Mouse (Mus musculus): Measurements from ENCODE around the gene Gm30302. TPM values are rescaled to one million over a fixed set of nuclear protein-coding genes. Genes with fewer than 3 reads are reported as not detected.

Gene Gm30302
- 0.07 and 0.09 TPM in 2 replicates for polyA plus RNA-seq (2014; fragmentation: Nextera tagmentation; extraction: Ambion mirVana)

GRCm38 (mm10) chr13:49798901-49799300 is at the start of gene Gm30302:
Gene Gm30302 (minus strand): TSS chr13:49799001.
- H3K36me3 ChIP-seq (ENCODE audit: control insufficient read depth, insufficient read depth, low read length) = no peaks in the 10 kb centered on the region
- no peaks in the 10 kb centered on the region for H3K27me3 ChIP-seq (ENCODE audit: control insufficient read depth, insufficient read depth, low read length)
- no peak within 1 kb of the TSS for H3K4me2 ChIP-seq (ENCODE audit: low read length)
- H3K9me3 ChIP-seq (ENCODE audit: control insufficient read depth, low read length) = no peaks in the 10 kb centered on the region; the same call in 1 of the 2 replicates
- ATAC-seq (ENCODE audit: insufficient number of reproducible peaks, insufficient read depth, low FRiP score, low read depth) = no peak
- no peak within 1 kb of the TSS for H3K27ac ChIP-seq (replicated peaks in 1 of 2; ENCODE audit: control insufficient read depth in 1 of 2, insufficient read depth in 1 of 2, low read depth in 2 of 2, low read length in 2 of 2)
- H3K4me3 ChIP-seq (ENCODE audit: control insufficient read depth in 1 of 2, insufficient read depth in 1 of 2, low read depth in 1 of 2, low read length in 2 of 2) = no peak within 1 kb of the TSS
- no peaks in the 10 kb centered on the region for H3K4me1 ChIP-seq (ENCODE audit: control insufficient read depth in 2 of 2, insufficient read depth in 2 of 2, low read length in 2 of 2)
- WGBS = 64% methylated on average over 1 of the region's 1 CpGs
- H3K9ac ChIP-seq (ENCODE audit: low read length) = no peak within 1 kb of the TSS

- H3K9ac ChIP-seq (ENCODE audit: low read length) = no peak overlapping the region
- peak; percentile 68; the same call in 1 of the 2 replicates for ATAC-seq (ENCODE audit: insufficient number of reproducible peaks, insufficient read depth, low FRiP score, low read depth)
- H3K4me3 ChIP-seq (ENCODE audit: control insufficient read depth in 1 of 2, insufficient read depth in 1 of 2, low read depth in 1 of 2, low read length in 2 of 2) = no peak overlapping the region
- H3K4me1 ChIP-seq (ENCODE audit: control insufficient read depth in 2 of 2, insufficient read depth in 2 of 2, low read length in 2 of 2) = peaks cover 9% of the 10 kb centered on the region in 2 experiments; a peak in 3 of 4 replicates
- H3K27ac ChIP-seq (replicated peaks in 1 of 2; ENCODE audit: control insufficient read depth in 1 of 2, insufficient read depth in 1 of 2, low read depth in 2 of 2, low read length in 2 of 2) = no peak overlapping the region
- WGBS = 5% methylated on average over 3 of the region's 3 CpGs
- no peaks in the 10 kb centered on the region for H3K9me3 ChIP-seq (ENCODE audit: control insufficient read depth, low read length)
- no peak overlapping the region for H3K4me2 ChIP-seq (ENCODE audit: low read length)
- no peaks in the 10 kb centered on the region for H3K27me3 ChIP-seq (ENCODE audit: control insufficient read depth, insufficient read depth, low read length)
- no peaks in the 10 kb centered on the region for H3K36me3 ChIP-seq (ENCODE audit: control insufficient read depth, insufficient read depth, low read length)
Observed at GRCm38 (mm10) chr13:49846751-49847150, 48.0 kb upstream of the Gm30302 start.

GRCm38 (mm10) chr13:49846141-49846540 is 47.3 kb upstream of the Gm30302 start:
- ATAC-seq (ENCODE audit: insufficient number of reproducible peaks, insufficient read depth, low FRiP score, low read depth) = no peak
- Histone ChIP-seq H3K4me1 (ENCODE audit: control insufficient read depth in 2 of 2, insufficient read depth in 2 of 2, low read length in 2 of 2) (peaks cover 9% of the 10 kb centered on the region in 2 experiments; a peak in 3 of 4 replicates), H3K9ac (ENCODE audit: low read length) (no peak overlapping the region), H3K27me3 (ENCODE audit: control insufficient read depth, insufficient read depth, low read length) (no peaks in the 10 kb centered on the region), H3K27ac (replicated peaks in 1 of 2; ENCODE audit: control insufficient read depth in 1 of 2, insufficient read depth in 1 of 2, low read depth in 2 of 2, low read length in 2 of 2) (no peak overlapping the region), H3K36me3 (ENCODE audit: control insufficient read depth, insufficient read depth, low read length) (no peaks in the 10 kb centered on the region), H3K9me3 (ENCODE audit: control insufficient read depth, low read length) (no peaks in the 10 kb centered on the region), H3K4me2 (ENCODE audit: low read length) (no peak overlapping the region), H3K4me3 (ENCODE audit: control insufficient read depth in 1 of 2, insufficient read depth in 1 of 2, low read depth in 1 of 2, low read length in 2 of 2) (no peak overlapping the region)
- WGBS = 70% methylated on average over 3 of the region's 3 CpGs

- H3K9me3 ChIP-seq (ENCODE audit: control insufficient read depth, low read length) = no peaks in the 10 kb centered on the region
- H3K4me3 ChIP-seq (ENCODE audit: control insufficient read depth in 1 of 2, insufficient read depth in 1 of 2, low read depth in 1 of 2, low read length in 2 of 2) = no peak overlapping the region
- ATAC-seq (ENCODE audit: insufficient number of reproducible peaks, insufficient read depth, low FRiP score, low read depth) = no peak
- no peak overlapping the region for H3K27ac ChIP-seq (replicated peaks in 1 of 2; ENCODE audit: control insufficient read depth in 1 of 2, insufficient read depth in 1 of 2, low read depth in 2 of 2, low read length in 2 of 2)
- no peaks in the 10 kb centered on the region for H3K36me3 ChIP-seq (ENCODE audit: control insufficient read depth, insufficient read depth, low read length)
- peaks cover 9% of the 10 kb centered on the region in 2 experiments; a peak in 3 of 4 replicates for H3K4me1 ChIP-seq (ENCODE audit: control insufficient read depth in 2 of 2, insufficient read depth in 2 of 2, low read length in 2 of 2)
- no peak overlapping the region for H3K9ac ChIP-seq (ENCODE audit: low read length)
- H3K27me3 ChIP-seq (ENCODE audit: control insufficient read depth, insufficient read depth, low read length) = no peaks in the 10 kb centered on the region
- WGBS = 89% methylated on average over 3 of the region's 3 CpGs
- no peak overlapping the region for H3K4me2 ChIP-seq (ENCODE audit: low read length)
Observed at GRCm38 (mm10) chr13:49845663-49846062, 46.9 kb upstream of the Gm30302 start.

- H3K27ac ChIP-seq (replicated peaks in 1 of 2; ENCODE audit: control insufficient read depth in 1 of 2, insufficient read depth in 1 of 2, low read depth in 2 of 2, low read length in 2 of 2) = no peak overlapping the region
- no peaks in the 10 kb centered on the region for H3K36me3 ChIP-seq (ENCODE audit: control insufficient read depth, insufficient read depth, low read length)
- H3K4me2 ChIP-seq (ENCODE audit: low read length) = no peak overlapping the region
- peaks cover 9% of the 10 kb centered on the region in 2 experiments; a peak in 3 of 4 replicates for H3K4me1 ChIP-seq (ENCODE audit: control insufficient read depth in 2 of 2, insufficient read depth in 2 of 2, low read length in 2 of 2)
- no peak for ATAC-seq (ENCODE audit: insufficient number of reproducible peaks, insufficient read depth, low FRiP score, low read depth)
- no peaks in the 10 kb centered on the region for H3K27me3 ChIP-seq (ENCODE audit: control insufficient read depth, insufficient read depth, low read length)
- no peaks in the 10 kb centered on the region for H3K9me3 ChIP-seq (ENCODE audit: control insufficient read depth, low read length)
- H3K9ac ChIP-seq (ENCODE audit: low read length) = no peak overlapping the region
- H3K4me3 ChIP-seq (ENCODE audit: control insufficient read depth in 1 of 2, insufficient read depth in 1 of 2, low read depth in 1 of 2, low read length in 2 of 2) = no peak overlapping the region
- WGBS = 81% methylated on average over 5 of the region's 5 CpGs
Observed at GRCm38 (mm10) chr13:49844071-49844470, 45.3 kb upstream of the Gm30302 start.

- no peak overlapping the region for H3K9ac ChIP-seq (ENCODE audit: low read length)
- H3K4me3 ChIP-seq (ENCODE audit: control insufficient read depth in 1 of 2, insufficient read depth in 1 of 2, low read depth in 1 of 2, low read length in 2 of 2) = no peak overlapping the region
- ATAC-seq (ENCODE audit: insufficient number of reproducible peaks, insufficient read depth, low FRiP score, low read depth) = no peak
- H3K9me3 ChIP-seq (ENCODE audit: control insufficient read depth, low read length) = no peaks in the 10 kb centered on the region
- H3K4me2 ChIP-seq (ENCODE audit: low read length) = no peak overlapping the region
- H3K27ac ChIP-seq (replicated peaks in 1 of 2; ENCODE audit: control insufficient read depth in 1 of 2, insufficient read depth in 1 of 2, low read depth in 2 of 2, low read length in 2 of 2) = no peak overlapping the region
- H3K27me3 ChIP-seq (ENCODE audit: control insufficient read depth, insufficient read depth, low read length) = no peaks in the 10 kb centered on the region
- peaks cover 3% of the 10 kb centered on the region in 2 experiments; a peak in 1 of 4 replicates for H3K4me1 ChIP-seq (ENCODE audit: control insufficient read depth in 2 of 2, insufficient read depth in 2 of 2, low read length in 2 of 2)
- no peaks in the 10 kb centered on the region for H3K36me3 ChIP-seq (ENCODE audit: control insufficient read depth, insufficient read depth, low read length)
Observed at GRCm38 (mm10) chr13:49841186-49841585, 42.4 kb upstream of the Gm30302 start.

GRCm38 (mm10) chr13:49830355-49830754 is 31.6 kb upstream of the Gm30302 start:
- Histone ChIP-seq H3K4me1 (ENCODE audit: control insufficient read depth in 2 of 2, insufficient read depth in 2 of 2, low read length in 2 of 2) (no peaks in the 10 kb centered on the region), H3K9me3 (ENCODE audit: control insufficient read depth, low read length) (no peaks in the 10 kb centered on the region), H3K27me3 (ENCODE audit: control insufficient read depth, insufficient read depth, low read length) (no peaks in the 10 kb centered on the region), H3K27ac (replicated peaks in 1 of 2; ENCODE audit: control insufficient read depth in 1 of 2, insufficient read depth in 1 of 2, low read depth in 2 of 2, low read length in 2 of 2) (no peak overlapping the region), H3K4me3 (ENCODE audit: control insufficient read depth in 1 of 2, insufficient read depth in 1 of 2, low read depth in 1 of 2, low read length in 2 of 2) (no peak overlapping the region), H3K4me2 (ENCODE audit: low read length) (no peak overlapping the region), H3K36me3 (ENCODE audit: control insufficient read depth, insufficient read depth, low read length) (no peaks in the 10 kb centered on the region), H3K9ac (ENCODE audit: low read length) (no peak overlapping the region)
- ATAC-seq (ENCODE audit: insufficient number of reproducible peaks, insufficient read depth, low FRiP score, low read depth) = no peak
- 63% methylated on average over 3 of the region's 3 CpGs for WGBS

GRCm38 (mm10) chr13:49825300-49825699 is 26.5 kb upstream of the Gm30302 start:
- no peak for ATAC-seq (ENCODE audit: insufficient number of reproducible peaks, insufficient read depth, low FRiP score, low read depth)
- Histone ChIP-seq H3K4me3 (ENCODE audit: control insufficient read depth in 1 of 2, insufficient read depth in 1 of 2, low read depth in 1 of 2, low read length in 2 of 2) (no peak overlapping the region), H3K4me2 (ENCODE audit: low read length) (no peak overlapping the region), H3K36me3 (ENCODE audit: control insufficient read depth, insufficient read depth, low read length) (no peaks in the 10 kb centered on the region), H3K9ac (ENCODE audit: low read length) (no peak overlapping the region), H3K9me3 (ENCODE audit: control insufficient read depth, low read length) (no peaks in the 10 kb centered on the region), H3K27me3 (ENCODE audit: control insufficient read depth, insufficient read depth, low read length) (no peaks in the 10 kb centered on the region), H3K4me1 (ENCODE audit: control insufficient read depth in 2 of 2, insufficient read depth in 2 of 2, low read length in 2 of 2) (no peaks in the 10 kb centered on the region), H3K27ac (replicated peaks in 1 of 2; ENCODE audit: control insufficient read depth in 1 of 2, insufficient read depth in 1 of 2, low read depth in 2 of 2, low read length in 2 of 2) (no peak overlapping the region)
- WGBS = 87% methylated on average over 4 of the region's 4 CpGs

Data from heart, embryonic 14.5 days (tissue).